Mouse (Mus musculus): ENCODE data around the gene Zic5. TPM values are rescaled to one million over a fixed set of nuclear protein-coding genes. Genes with fewer than 3 reads are reported as not detected.
"Not testable (repeated sequence)": the region's sequence is repeated elsewhere in the genome, so short reads cannot be mapped to it uniquely, and the experiment has no call there.

The Zic5 gene
- polyA plus RNA-seq, 1 experiment from 2014 or later = 0.89 TPM

DNA sequence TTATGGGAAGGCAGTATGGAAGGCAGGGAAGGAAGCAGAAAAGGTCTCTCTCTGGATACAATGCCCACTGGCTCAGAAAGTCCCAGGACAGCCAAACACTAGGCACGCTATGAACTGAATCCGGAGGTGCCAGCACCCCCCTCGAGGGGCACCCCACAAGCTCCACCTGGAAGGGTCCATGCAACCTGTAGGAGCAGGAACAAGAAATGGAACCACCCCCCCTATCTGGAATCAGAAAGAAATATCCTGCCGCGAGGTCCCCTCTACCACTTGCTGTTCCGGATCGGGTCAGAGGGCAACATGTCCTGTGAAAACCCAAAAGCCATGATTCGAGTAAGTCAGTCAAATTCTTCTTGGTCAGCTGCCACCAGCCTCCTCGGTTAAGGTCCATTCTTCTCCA is 3.5 kb downstream of the Zic5 start:
- ATAC-seq (ENCODE audit: insufficient number of reproducible peaks, low FRiP score, low TSS enrichment, low read depth) = no peak
- no peak overlapping the region for H3K4me3 ChIP-seq (replicated peaks)
- no peak overlapping the region for H3K27ac ChIP-seq (replicated peaks)
- WGBS = 32% methylated on average over 9 of the region's 9 CpGs
- no peaks in the 10 kb centered on the region for H3K9me3 ChIP-seq (replicated peaks)
- H3K9ac ChIP-seq = no peak overlapping the region
- H3K4me1 ChIP-seq = peaks cover 25% of the 10 kb centered on the region
- H3K36me3 ChIP-seq = no peaks in the 10 kb centered on the region
- peaks cover 69% of the 10 kb centered on the region for H3K27me3 ChIP-seq
- no peak overlapping the region for H3K4me2 ChIP-seq (replicated peaks)

- Histone ChIP-seq H3K4me1 (peaks cover 25% of the 10 kb centered on the region), H3K4me2 (replicated peaks) (no peak overlapping the region), H3K36me3 (no peaks in the 10 kb centered on the region), H3K9me3 (replicated peaks) (no peaks in the 10 kb centered on the region), H3K4me3 (replicated peaks) (no peak overlapping the region), H3K27ac (replicated peaks) (no peak overlapping the region), H3K27me3 (peaks cover 64% of the 10 kb centered on the region), H3K9ac (no peak overlapping the region)
- no peak for ATAC-seq (ENCODE audit: insufficient number of reproducible peaks, low FRiP score, low TSS enrichment, low read depth)
- 31% methylated on average over 3 of the region's 3 CpGs for WGBS
Measured at GRCm38 (mm10) chr14:122461500-122461899, 4.0 kb downstream of the Zic5 start.

DNA sequence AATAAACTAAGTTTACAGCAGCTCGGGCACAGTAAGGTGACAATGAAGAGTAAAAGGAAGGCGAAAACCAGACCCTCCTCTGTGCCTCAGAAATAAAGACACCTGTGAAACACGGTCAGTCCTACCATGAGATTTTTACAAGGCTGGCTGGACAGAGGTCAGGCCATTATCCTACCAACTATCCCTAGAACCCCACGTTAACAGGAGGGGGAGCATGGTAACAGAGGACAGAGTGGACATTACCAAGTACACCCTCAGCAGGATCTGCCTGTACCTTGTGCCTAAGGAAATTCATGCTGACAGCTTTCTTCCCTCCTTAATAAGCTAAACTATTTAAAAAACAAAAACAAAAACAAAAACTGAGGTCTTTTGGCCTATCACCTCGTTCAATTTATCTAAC is 5.3 kb downstream of the Zic5 start:
- Histone ChIP-seq H3K9me3 (replicated peaks) (no peaks in the 10 kb centered on the region), H3K9ac (no peak overlapping the region), H3K4me3 (replicated peaks) (no peak overlapping the region), H3K4me1 (peaks cover 21% of the 10 kb centered on the region), H3K36me3 (no peaks in the 10 kb centered on the region), H3K27ac (replicated peaks) (no peak overlapping the region), H3K4me2 (replicated peaks) (no peak overlapping the region), H3K27me3 (peaks cover 61% of the 10 kb centered on the region)
- 65% methylated on average over 5 of the region's 5 CpGs for WGBS
- ATAC-seq (ENCODE audit: insufficient number of reproducible peaks, low FRiP score, low TSS enrichment, low read depth) = no peak

DNA sequence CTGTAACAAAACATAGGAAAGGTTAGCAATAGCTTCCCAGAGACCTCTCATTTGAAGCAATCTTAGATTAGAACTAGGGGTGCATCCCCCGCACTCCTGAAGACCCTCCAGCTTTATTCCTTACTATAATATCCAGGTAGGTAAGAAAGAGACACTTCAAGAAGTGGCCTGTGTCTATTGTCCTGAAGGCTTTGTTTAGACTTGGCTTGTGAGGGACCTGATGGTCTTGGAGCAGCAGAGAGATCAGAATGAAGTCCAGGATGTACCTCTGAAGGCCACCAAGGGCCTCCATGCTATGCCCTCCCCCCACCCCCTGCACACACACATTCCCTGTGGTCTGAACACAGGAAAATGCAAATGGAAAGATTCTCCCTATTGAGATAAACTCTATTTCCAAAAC is 5.7 kb downstream of the Zic5 start:
- H3K27me3 ChIP-seq = peaks cover 61% of the 10 kb centered on the region
- no peak overlapping the region for H3K4me2 ChIP-seq (replicated peaks)
- no peak for ATAC-seq (ENCODE audit: insufficient number of reproducible peaks, low FRiP score, low TSS enrichment, low read depth)
- no peaks in the 10 kb centered on the region for H3K9me3 ChIP-seq (replicated peaks)
- WGBS = 95% methylated on average over 1 of the region's 1 CpGs
- H3K4me3 ChIP-seq (replicated peaks) = no peak overlapping the region
- H3K36me3 ChIP-seq = no peaks in the 10 kb centered on the region
- H3K27ac ChIP-seq (replicated peaks) = no peak overlapping the region
- H3K4me1 ChIP-seq = peaks cover 16% of the 10 kb centered on the region
- no peak overlapping the region for H3K9ac ChIP-seq

- H3K36me3 ChIP-seq; H3K27ac ChIP-seq (replicated peaks); H3K9ac ChIP-seq; H3K4me2 ChIP-seq (replicated peaks); H3K9me3 ChIP-seq (replicated peaks); ATAC-seq (ENCODE audit: insufficient number of reproducible peaks, low FRiP score, low TSS enrichment, low read depth); H3K4me3 ChIP-seq (replicated peaks): not testable (repeated sequence)
- 81% methylated on average over 12 of the region's 12 CpGs for WGBS
- Histone ChIP-seq H3K4me1 (peaks cover 12% of the 10 kb centered on the region), H3K27me3 (peaks cover 59% of the 10 kb centered on the region)
Measured at GRCm38 (mm10) chr14:122459332-122459731, 6.1 kb downstream of the Zic5 start.

DNA sequence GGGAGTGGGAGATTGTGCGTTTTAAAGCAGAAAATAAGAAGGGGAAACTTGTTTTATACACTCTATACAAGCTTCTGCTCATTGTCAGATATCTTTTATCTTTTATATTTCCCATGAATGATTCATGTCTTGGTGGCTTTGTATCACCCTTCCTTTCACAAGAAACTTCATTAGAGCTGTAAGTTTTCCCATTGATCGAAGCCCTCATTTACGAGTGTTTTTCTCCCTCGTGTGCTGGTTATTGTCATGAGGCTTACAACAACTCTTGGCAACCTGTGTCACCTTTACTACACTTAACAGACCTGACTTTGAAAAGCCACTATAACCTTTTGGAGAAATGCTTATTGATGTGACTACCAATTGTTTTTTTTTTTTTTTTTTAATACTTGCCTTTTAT is 9.9 kb downstream of the Zic5 start:
- Histone ChIP-seq H3K36me3 (no peaks in the 10 kb centered on the region), H3K27ac (replicated peaks) (no peak overlapping the region), H3K4me2 (replicated peaks) (no peak overlapping the region), H3K9ac (no peak overlapping the region), H3K4me1 (peaks cover 20% of the 10 kb centered on the region), H3K27me3 (peaks cover 61% of the 10 kb centered on the region), H3K9me3 (replicated peaks) (no peaks in the 10 kb centered on the region), H3K4me3 (replicated peaks) (no peak overlapping the region)
- WGBS = 74% methylated on average over 4 of the region's 4 CpGs
- ATAC-seq (ENCODE audit: insufficient number of reproducible peaks, low FRiP score, low TSS enrichment, low read depth) = no peak

DNA sequence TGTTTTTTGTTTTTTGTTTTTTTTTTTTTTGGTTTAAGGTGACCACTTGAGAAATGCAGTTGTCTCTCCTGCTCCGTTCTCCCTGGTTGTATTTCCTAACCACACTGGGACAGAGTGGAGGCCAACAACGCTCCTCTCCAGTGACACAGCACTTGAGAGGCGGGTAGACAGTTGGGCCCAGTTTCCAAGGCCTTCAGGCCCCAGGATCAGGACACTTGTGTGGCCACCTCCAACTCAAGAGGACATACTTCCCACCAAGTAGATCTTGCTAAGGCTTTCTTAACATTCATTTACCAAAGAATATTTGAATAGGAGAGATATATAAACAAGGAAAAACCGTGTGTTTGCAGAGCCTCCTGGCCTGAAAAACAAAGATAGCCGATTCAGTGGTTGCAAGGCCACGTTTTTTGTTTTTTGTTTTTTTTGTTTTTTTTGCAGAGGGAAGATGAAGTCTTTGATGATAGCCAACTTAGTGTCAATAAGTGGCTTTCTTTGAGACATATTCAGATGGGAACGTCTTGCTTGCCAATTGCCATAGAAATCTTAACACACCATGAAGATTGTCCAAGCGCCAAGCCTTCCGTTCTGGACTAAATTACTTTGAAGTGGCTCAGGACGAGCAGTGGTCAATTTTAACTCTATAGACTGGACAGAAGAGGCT is 10.4 kb downstream of the Zic5 start:
- no peaks in the 10 kb centered on the region for H3K36me3 ChIP-seq
- H3K27me3 ChIP-seq = peaks cover 61% of the 10 kb centered on the region
- H3K27ac ChIP-seq (replicated peaks) = no peak overlapping the region
- no peak for ATAC-seq (ENCODE audit: insufficient number of reproducible peaks, low FRiP score, low TSS enrichment, low read depth)
- no peak overlapping the region for H3K4me3 ChIP-seq (replicated peaks)
- H3K9me3 ChIP-seq (replicated peaks) = no peaks in the 10 kb centered on the region
- H3K4me1 ChIP-seq = peaks cover 25% of the 10 kb centered on the region
- WGBS = 66% methylated on average over 10 of the region's 10 CpGs
- no peak overlapping the region for H3K4me2 ChIP-seq (replicated peaks)
- no peak overlapping the region for H3K9ac ChIP-seq

- H3K4me3 ChIP-seq (replicated peaks) = peak overlapping the region; percentile 29; the same call in 1 of the 2 replicates
- no peak overlapping the region for H3K9ac ChIP-seq
- no peaks in the 10 kb centered on the region for H3K36me3 ChIP-seq
- ATAC-seq (ENCODE audit: insufficient number of reproducible peaks, low FRiP score, low TSS enrichment, low read depth) = no peak
- WGBS = 26% methylated on average over 12 of the region's 12 CpGs
- H3K27me3 ChIP-seq = peaks cover 65% of the 10 kb centered on the region
- H3K4me2 ChIP-seq (replicated peaks) = peak overlapping the region; percentile 46; the same call in 1 of the 2 replicates
- no peak overlapping the region for H3K27ac ChIP-seq (replicated peaks)
- no peaks in the 10 kb centered on the region for H3K9me3 ChIP-seq (replicated peaks)
- peaks cover 27% of the 10 kb centered on the region for H3K4me1 ChIP-seq
Measured at GRCm38 (mm10) chr14:122453996-122454738, 11.3 kb downstream of the Zic5 start.

DNA sequence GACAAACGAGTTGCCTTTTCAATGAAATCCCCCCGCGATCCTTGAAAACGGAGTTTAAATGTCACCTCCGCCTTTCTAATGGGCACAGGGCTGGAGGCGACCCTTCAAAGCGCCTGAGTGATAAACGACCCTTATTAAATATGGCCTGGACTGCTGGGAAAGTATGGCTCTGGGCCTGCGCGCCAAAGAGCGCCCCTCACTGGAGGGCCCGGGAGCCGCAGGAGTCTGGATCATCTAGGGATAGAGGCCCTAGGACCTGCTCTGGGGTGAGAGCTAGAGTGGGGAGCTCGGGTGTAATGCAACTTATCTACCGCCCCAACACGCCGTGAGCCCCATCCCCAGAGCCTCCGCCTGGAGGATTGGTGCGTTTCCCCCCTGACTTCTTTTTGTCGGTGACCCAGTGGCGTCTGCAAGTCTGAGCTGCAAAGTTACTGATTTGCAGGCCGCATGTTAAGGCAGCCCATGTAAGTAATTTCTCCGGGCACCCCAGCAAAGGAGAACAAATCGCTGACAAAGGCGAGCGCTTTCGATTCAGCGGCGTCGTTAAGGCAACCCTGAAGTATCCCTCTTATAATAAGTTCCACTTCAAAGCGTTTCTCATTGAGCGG is 12.0 kb downstream of the Zic5 start:
- no peak for ATAC-seq (ENCODE audit: insufficient number of reproducible peaks, low FRiP score, low TSS enrichment, low read depth)
- no peaks in the 10 kb centered on the region for H3K9me3 ChIP-seq (replicated peaks)

GRCm38 (mm10) chr14:122452701-122453387 is 12.6 kb downstream of the Zic5 start:
- Histone ChIP-seq H3K27ac (replicated peaks) (no peak overlapping the region), H3K27me3 (peaks cover 76% of the 10 kb centered on the region), H3K9ac (no peak overlapping the region), H3K4me3 (replicated peaks) (peak overlapping the region; percentile 29; the same call in 1 of the 2 replicates), H3K4me1 (peaks cover 27% of the 10 kb centered on the region), H3K9me3 (replicated peaks) (no peaks in the 10 kb centered on the region), H3K4me2 (replicated peaks) (peak overlapping the region; percentile 46), H3K36me3 (no peaks in the 10 kb centered on the region)
- 20% methylated on average over 13 of the region's 13 CpGs for WGBS
- ATAC-seq (ENCODE audit: insufficient number of reproducible peaks, low FRiP score, low TSS enrichment, low read depth) = no peak; the same call in 1 of the 2 replicates

More for the DNA sequence above, 12.0 kb downstream of the Zic5 start:
- H3K9ac ChIP-seq = no peak overlapping the region
- peaks cover 70% of the 10 kb centered on the region for H3K27me3 ChIP-seq
- H3K36me3 ChIP-seq = no peaks in the 10 kb centered on the region
- peak overlapping the region; percentile 29 for H3K4me3 ChIP-seq (replicated peaks)
- peak overlapping the region; percentile 46 for H3K4me2 ChIP-seq (replicated peaks)
- no peak overlapping the region for H3K27ac ChIP-seq (replicated peaks)
- WGBS = 6% methylated on average over 32 of the region's 32 CpGs
- peaks cover 27% of the 10 kb centered on the region for H3K4me1 ChIP-seq

DNA sequence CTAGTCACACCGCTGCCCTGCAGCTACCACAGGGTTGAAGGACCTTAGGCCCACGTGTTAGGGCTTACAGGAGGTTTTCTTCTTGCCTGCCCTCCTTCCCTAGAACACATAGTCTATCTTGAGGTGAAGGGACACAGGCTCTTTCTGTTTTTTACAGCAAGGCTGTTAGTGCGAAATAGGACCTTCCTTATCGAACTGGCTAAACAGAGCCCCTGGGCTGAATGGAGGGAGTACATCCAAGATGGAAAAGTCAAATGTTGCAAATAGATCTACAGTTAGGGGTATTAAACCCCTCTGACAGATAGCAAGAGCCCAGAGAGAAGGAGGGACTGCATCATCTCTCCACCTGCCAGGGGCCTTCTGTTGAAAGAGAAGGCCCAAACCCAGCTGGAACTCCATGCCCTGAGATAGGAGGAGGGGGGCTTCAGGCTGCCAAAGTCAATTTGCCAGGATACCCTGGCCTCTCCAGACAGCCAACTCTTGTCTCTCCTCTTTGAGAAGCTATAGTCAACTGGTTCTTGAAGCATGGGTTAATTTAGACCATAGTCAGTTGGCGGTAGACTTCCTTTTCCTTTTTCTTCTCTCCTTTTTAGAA is 13.8 kb downstream of the Zic5 start:
- H3K27me3 ChIP-seq = peaks cover 78% of the 10 kb centered on the region
- no peak overlapping the region for H3K9ac ChIP-seq
- peaks cover 27% of the 10 kb centered on the region for H3K4me1 ChIP-seq
- H3K4me2 ChIP-seq (replicated peaks) = 0 out of 2 replicates have a peak overlapping the region, but pooled peaks have one; percentile 85
- ATAC-seq (ENCODE audit: insufficient number of reproducible peaks, low FRiP score, low TSS enrichment, low read depth) = no peak
- H3K4me3 ChIP-seq (replicated peaks) = no peak overlapping the region
- no peaks in the 10 kb centered on the region for H3K36me3 ChIP-seq
- H3K9me3 ChIP-seq (replicated peaks) = no peaks in the 10 kb centered on the region
- WGBS = 64% methylated on average over 5 of the region's 5 CpGs
- no peak overlapping the region for H3K27ac ChIP-seq (replicated peaks)
